Mouse (Mus musculus) liver, postnatal 0 days (tissue): ENCODE data around the gene Spata5.

Experiments
- CTCF ChIP-seq: sonication (generic); IDR thresholded peaks from 2 replicates; pipeline ENCODE4 v1.5.1; 2016; ENCODE audit warnings: antibody characterized with exemption, low read depth
- EP300 ChIP-seq: IDR thresholded peaks from 2 replicates; pipeline ENCODE4 v1.6.1; 2016; ENCODE audit warnings: antibody characterized with exemption, low read depth, mild to moderate bottlenecking

- TF ChIP-seq CTCF = no peak
- no peak for TF ChIP-seq EP300
These were observed 131.8 kb downstream of the Spata5 start for GRCm38 (mm10) chr3:37551486-37551885.
